9 mouse cellular contexts compared by ENCODE assay signal in genomic region chrX:136313303-136313702, GRCm38 (mm10). TPM values are rescaled to one million over a fixed set of nuclear protein-coding genes. Genes with fewer than 3 reads are reported as not detected.
DNase-seq lines count a peak whose midpoint lies in the region; ATAC-seq and TF ChIP-seq lines count a peak whose summit lies in the region.
"Had no signal": no experiment of that assay in that cellular context is flagged by ENCODE, and none has a peak within 500 bp of the region (broad histone marks: within the 10 kb centered on the region; RNA-seq: fewer than 3 reads in every experiment).

No protein-coding gene starts in this region.

- ATAC-seq in embryonic facial prominence, embryonic 13.5 days (ENCODE audit: insufficient number of reproducible peaks, insufficient read depth, low FRiP score, low TSS enrichment, low read depth) = no peak
- peak; percentile 78 for ATAC-seq in hindbrain, postnatal 0 days
- ATAC-seq in neural tube, embryonic 13.5 days (ENCODE audit: low read depth) = peak; percentile 74; the same call in 1 of the 2 replicates
- ATAC-seq in heart, embryonic 12.5 days (ENCODE audit: insufficient number of reproducible peaks, low FRiP score) = no peak
- ATAC-seq in intestine, postnatal 0 days = no peak

- H3K4me3 ChIP-seq in layer of hippocampus, adult 2 months = no peak overlapping the region
- no peak overlapping the region for H3K4me3 ChIP-seq in embryonic facial prominence, embryonic 13.5 days
- no peak overlapping the region for H3K4me3 ChIP-seq in hindbrain, postnatal 0 days (ENCODE audit: low read length)
- H3K4me3 ChIP-seq in neural tube, embryonic 13.5 days = no peak overlapping the region; the same call in 1 of the 2 replicates
- H3K4me3 ChIP-seq in heart, embryonic 12.5 days = no peak overlapping the region
- no peak overlapping the region for H3K4me3 ChIP-seq in intestine, postnatal 0 days (ENCODE audit: low read depth, low read length)
- H3K4me3 ChIP-seq: kidney, embryonic 15.5 days had no signal

- no peak for TF ChIP-seq CTCF in layer of hippocampus, adult 2 months (conservative IDR thresholded peaks at IDR 0.05)
- no peak for TF ChIP-seq CTCF in hindbrain, postnatal 0 days (IDR thresholded peaks at IDR 0.05; ENCODE audit: low read depth)
- TF ChIP-seq CTCF in intestine, postnatal 0 days (IDR thresholded peaks at IDR 0.05; ENCODE audit: low read depth) = no peak

- peak; percentile 9 to 10 for DNase-seq in layer of hippocampus, adult 2 months (ENCODE audit: low spot score in 2 of 2)
- DNase-seq in layer of hippocampus, adult 9-10 months (ENCODE audit: low spot score) = no peak
- peak; percentile 65 for DNase-seq in hindbrain, postnatal 0 days (ENCODE audit: low spot score)
- DNase-seq in yolk sac, embryonic 10.5 days (ENCODE audit: low spot score) = no peak

- H3K27me3 ChIP-seq in embryonic facial prominence, embryonic 13.5 days = peaks cover 6% of the 10 kb centered on the region
- no peaks in the 10 kb centered on the region for H3K27me3 ChIP-seq in hindbrain, postnatal 0 days (ENCODE audit: insufficient read depth, low read length)
- no peaks in the 10 kb centered on the region for H3K27me3 ChIP-seq in neural tube, embryonic 13.5 days
- H3K27me3 ChIP-seq in heart, embryonic 12.5 days (replicated peaks) = no peaks in the 10 kb centered on the region
- H3K27me3 ChIP-seq in intestine, postnatal 0 days (replicated peaks; ENCODE audit: control insufficient read depth, insufficient read depth, low read length) = no peaks in the 10 kb centered on the region

- no peaks in the 10 kb centered on the region for H3K9me3 ChIP-seq in embryonic facial prominence, embryonic 13.5 days
- no peaks in the 10 kb centered on the region for H3K9me3 ChIP-seq in hindbrain, postnatal 0 days (ENCODE audit: low read length)
- H3K9me3 ChIP-seq in neural tube, embryonic 13.5 days = no peaks in the 10 kb centered on the region
- H3K9me3 ChIP-seq in heart, embryonic 12.5 days (replicated peaks) = no peaks in the 10 kb centered on the region
- H3K9me3 ChIP-seq in intestine, postnatal 0 days (ENCODE audit: control insufficient read depth) = no peaks in the 10 kb centered on the region
- H3K9me3 ChIP-seq: kidney, embryonic 15.5 days had no signal

- H3K4me1 ChIP-seq in embryonic facial prominence, embryonic 13.5 days = no peaks in the 10 kb centered on the region
- H3K4me1 ChIP-seq in hindbrain, postnatal 0 days (ENCODE audit: insufficient read depth, low read length) = no peaks in the 10 kb centered on the region
- no peaks in the 10 kb centered on the region for H3K4me1 ChIP-seq in neural tube, embryonic 13.5 days (replicated peaks)
- H3K4me1 ChIP-seq in heart, embryonic 12.5 days (replicated peaks) = no peaks in the 10 kb centered on the region
- H3K4me1 ChIP-seq in intestine, postnatal 0 days (replicated peaks; ENCODE audit: control insufficient read depth, insufficient read depth, low read length) = no peaks in the 10 kb centered on the region
- H3K4me1 ChIP-seq: kidney, embryonic 15.5 days had no signal

- 31% methylated on average over 4 of the region's 4 CpGs for WGBS in embryonic facial prominence, embryonic 13.5 days
- WGBS in hindbrain, postnatal 0 days = 47% methylated on average over 4 of the region's 4 CpGs
- WGBS in neural tube, embryonic 13.5 days = 39% methylated on average over 4 of the region's 4 CpGs
- 48% methylated on average over 4 of the region's 4 CpGs for WGBS in heart, embryonic 12.5 days
- 42% methylated on average over 4 of the region's 4 CpGs for WGBS in intestine, postnatal 0 days

- H3K36me3 ChIP-seq in embryonic facial prominence, embryonic 13.5 days = no peaks in the 10 kb centered on the region
- no peaks in the 10 kb centered on the region for H3K36me3 ChIP-seq in hindbrain, postnatal 0 days (ENCODE audit: insufficient read depth, low read length)
- H3K36me3 ChIP-seq in neural tube, embryonic 13.5 days = no peaks in the 10 kb centered on the region
- no peaks in the 10 kb centered on the region for H3K36me3 ChIP-seq in heart, embryonic 12.5 days
- no peaks in the 10 kb centered on the region for H3K36me3 ChIP-seq in intestine, postnatal 0 days (ENCODE audit: control insufficient read depth, insufficient read depth)
- H3K36me3 ChIP-seq: kidney, embryonic 15.5 days had no signal

- H3K27ac ChIP-seq in layer of hippocampus, adult 2 months = no peak overlapping the region
- no peak overlapping the region for H3K27ac ChIP-seq in embryonic facial prominence, embryonic 13.5 days
- peak overlapping the region; percentile 60; the same call in 1 of the 2 replicates for H3K27ac ChIP-seq in hindbrain, postnatal 0 days
- peak overlapping the region; percentile 52; the same call in 1 of the 2 replicates for H3K27ac ChIP-seq in neural tube, embryonic 13.5 days (replicated peaks)
- no peak overlapping the region for H3K27ac ChIP-seq in heart, embryonic 12.5 days (ENCODE audit: poor library complexity, severe bottlenecking)
- no peak overlapping the region for H3K27ac ChIP-seq in intestine, postnatal 0 days (ENCODE audit: low read depth, low read length)
- H3K27ac ChIP-seq: kidney, embryonic 15.5 days had no signal

- H3K9ac ChIP-seq in embryonic facial prominence, embryonic 13.5 days = no peak overlapping the region
- no peak overlapping the region for H3K9ac ChIP-seq in hindbrain, postnatal 0 days (replicated peaks; ENCODE audit: low read length)
- H3K9ac ChIP-seq in neural tube, embryonic 13.5 days = 0 out of 2 replicates have a peak overlapping the region, but pooled peaks have one; percentile 12
- H3K9ac ChIP-seq in heart, embryonic 12.5 days = no peak overlapping the region
- H3K9ac ChIP-seq in intestine, postnatal 0 days (ENCODE audit: low read depth, low read length) = no peak overlapping the region
- H3K9ac ChIP-seq: kidney, embryonic 15.5 days had no signal

- H3K4me2 ChIP-seq in embryonic facial prominence, embryonic 13.5 days = peak overlapping the region; percentile 14; the same call in 1 of the 2 replicates
- peak overlapping the region; percentile 23; the same call in 1 of the 2 replicates for H3K4me2 ChIP-seq in hindbrain, postnatal 0 days (ENCODE audit: low read depth, low read length)
- peak overlapping the region; percentile 39 for H3K4me2 ChIP-seq in neural tube, embryonic 13.5 days
- no peak overlapping the region for H3K4me2 ChIP-seq in heart, embryonic 12.5 days
- no peak overlapping the region for H3K4me2 ChIP-seq in intestine, postnatal 0 days (replicated peaks; ENCODE audit: low read depth)
- H3K4me2 ChIP-seq: kidney, embryonic 15.5 days had no signal

RNA-seq across cellular contexts. Expression of gene Bex3, which starts 43.2 kb away (rescaled TPM):
- total RNA-seq in layer of hippocampus, adult 2 months (2021) = 100 to 1,000 TPM; 301 to 311 TPM
- 531 and 542 TPM in 2 replicates for polyA plus RNA-seq in embryonic facial prominence, embryonic 13.5 days (2015; fragmentation: Nextera tagmentation; extraction: Ambion mirVana)
- total RNA-seq in hindbrain, postnatal 0 days (2014; rRNA removed) = 263 and 314 TPM in 2 replicates
- polyA plus RNA-seq in hindbrain, postnatal 0 days (2015; fragmentation: Nextera tagmentation; extraction: Ambion mirVana) = 900 and 904 TPM in 2 replicates
- 703 and 734 TPM in 2 replicates for polyA plus RNA-seq in neural tube, embryonic 13.5 days (2015; fragmentation: Nextera tagmentation; extraction: Ambion mirVana)
- 661 and 676 TPM in 2 replicates for polyA plus RNA-seq in heart, embryonic 12.5 days (2016; fragmentation: Nextera tagmentation; extraction: Ambion mirVana)
- polyA plus RNA-seq in intestine, postnatal 0 days (2015; fragmentation: Nextera tagmentation; extraction: Ambion mirVana) = 270 and 277 TPM in 2 replicates

Comparison
In these comparisons a context has a peak if more than half of its experiments do, and no peak if none do; other contexts are left out.
1. DNase-seq: peak in layer of hippocampus, adult 2 months (2 of 2) and hindbrain, postnatal 0 days (single experiment); none in layer of hippocampus, adult 9-10 months (single experiment) and yolk sac, embryonic 10.5 days (single experiment).
2. H3K27ac ChIP-seq: peak in hindbrain, postnatal 0 days (single experiment) and neural tube, embryonic 13.5 days (single experiment); none in layer of hippocampus, adult 2 months (single experiment), embryonic facial prominence, embryonic 13.5 days (single experiment), heart, embryonic 12.5 days (single experiment) and intestine, postnatal 0 days (single experiment).
3. ATAC-seq: peak in hindbrain, postnatal 0 days (single experiment) and neural tube, embryonic 13.5 days (single experiment); none in embryonic facial prominence, embryonic 13.5 days (single experiment), heart, embryonic 12.5 days (single experiment) and intestine, postnatal 0 days (single experiment).
4. H3K4me2 ChIP-seq: peak in embryonic facial prominence, embryonic 13.5 days (single experiment), hindbrain, postnatal 0 days (single experiment) and neural tube, embryonic 13.5 days (single experiment); none in heart, embryonic 12.5 days (single experiment) and intestine, postnatal 0 days (single experiment).